Mouse (Mus musculus) lung, postnatal 0 days (tissue): ENCODE results near the gene Dpp8. TPM values are rescaled to one million over a fixed set of nuclear protein-coding genes. Genes with fewer than 3 reads are reported as not detected.

Experiments used
- ATAC-seq: fragments of 200-750 bp; cut with Nextera tagmentation; 2 replicates; pipeline ENCODE4 v1.8.0; 2017; ENCODE audit warnings: moderate library complexity
- DNase-seq: peaks from one replicate; pipeline ENCODE4 v3.0.0-alpha.2; 2016; ENCODE audit warnings: low spot score
- H3K27ac ChIP-seq: fragments of 300-500 bp; sonication (generic); 2 replicates; pipeline ENCODE4 v1.5.1; 2014; ENCODE audit warnings: antibody characterized with exemption, mild to moderate bottlenecking, low read length, mixed read lengths
- H3K27me3 ChIP-seq: fragments of 300-500 bp; sonication (generic); replicated peaks from 2 replicates; pipeline ENCODE4 v1.6.1; 2014; ENCODE audit warnings: low read length, mixed read lengths; ENCODE audit not compliant: insufficient read depth
- H3K36me3 ChIP-seq: fragments of 300-500 bp; sonication (generic); 2 replicates; pipeline ENCODE4 v1.6.1; 2014; ENCODE audit warnings: low read length, mixed read lengths; ENCODE audit not compliant: insufficient read depth
- H3K4me1 ChIP-seq: fragments of 300-500 bp; sonication (generic); 2 replicates; pipeline ENCODE4 v1.6.1; 2014; ENCODE audit warnings: antibody characterized with exemption, low read depth, low read length, mixed read lengths; ENCODE audit not compliant: insufficient read depth
- H3K4me2 ChIP-seq: fragments of 300-500 bp; sonication (generic); replicated peaks from 2 replicates; pipeline ENCODE4 v1.6.1; 2014; ENCODE audit warnings: low read depth, mild to moderate bottlenecking, low read length, moderate library complexity, mixed read lengths
- H3K4me3 ChIP-seq: fragments of 300-500 bp; sonication (generic); 2 replicates; pipeline ENCODE4 v1.5.1; 2014; ENCODE audit warnings: low read depth, low read length
- H3K9ac ChIP-seq: fragments of 300-500 bp; sonication (generic); replicated peaks from 2 replicates; pipeline ENCODE4 v1.6.1; 2014; ENCODE audit warnings: low read depth, mild to moderate bottlenecking
- H3K9me3 ChIP-seq: fragments of 300-500 bp; sonication (generic); 2 replicates; pipeline ENCODE4 v1.6.1; 2016; ENCODE audit warnings: low read length, mixed read lengths
- CTCF ChIP-seq: IDR thresholded peaks from 2 replicates; pipeline ENCODE4 v1.5.1; 2016; ENCODE audit warnings: antibody characterized with exemption, mild to moderate bottlenecking
- EP300 ChIP-seq: IDR thresholded peaks from 2 replicates; pipeline ENCODE4 v1.6.1; 2016; ENCODE audit warnings: antibody characterized with exemption, mild to moderate bottlenecking, control low read depth
- WGBS: fragments of 180-500 bp; shearing (Covaris S2); extraction: QIAGEN DNeasy Blood & Tissue Kit; methylation state at CpG from one replicate; pipeline ENCODE4 v1.1.7; 2014; 5-methylcytosine and 5-hydroxymethylcytosine counted together
- polyA plus RNA-seq: library from polyadenylated mRNA; unstranded; fragments of >200 nt; fragmentation: Nextera tagmentation; extraction: Ambion mirVana; gene quantifications from 2 replicates; pipeline ENCODE4 v1.2.1, GENCODE M21; 2015

Gene Dpp8
- polyA plus RNA-seq, 1 experiment from 2014 or later: 17.2 TPM

GRCm38 (mm10) chr9:65100991-65101685 is 68.9 kb downstream of the Dpp8 start, which contains the start of gene Igdcc4:
Gene Igdcc4 (plus strand): TSS chr9:65101486.
- Histone ChIP-seq H3K4me2 (peak within 1 kb of the TSS; percentile 99), H3K4me1 (peaks cover 5% of the 10 kb centered on the region), H3K27ac (no peak within 1 kb of the TSS), H3K9me3 (no peaks in the 10 kb centered on the region), H3K9ac (peak within 1 kb of the TSS; percentile 23; the same call in 1 of the 2 replicates), H3K36me3 (no peaks in the 10 kb centered on the region), H3K27me3 (no peaks in the 10 kb centered on the region), H3K4me3 (peak within 1 kb of the TSS; percentile 56)
- ATAC-seq (peak; percentile 62), DNase-seq (peak; percentile 21)
- 9% methylated on average over 7 of the region's 76 CpGs for WGBS
- TF ChIP-seq EP300 (no peak), CTCF (no peak)

DNA sequence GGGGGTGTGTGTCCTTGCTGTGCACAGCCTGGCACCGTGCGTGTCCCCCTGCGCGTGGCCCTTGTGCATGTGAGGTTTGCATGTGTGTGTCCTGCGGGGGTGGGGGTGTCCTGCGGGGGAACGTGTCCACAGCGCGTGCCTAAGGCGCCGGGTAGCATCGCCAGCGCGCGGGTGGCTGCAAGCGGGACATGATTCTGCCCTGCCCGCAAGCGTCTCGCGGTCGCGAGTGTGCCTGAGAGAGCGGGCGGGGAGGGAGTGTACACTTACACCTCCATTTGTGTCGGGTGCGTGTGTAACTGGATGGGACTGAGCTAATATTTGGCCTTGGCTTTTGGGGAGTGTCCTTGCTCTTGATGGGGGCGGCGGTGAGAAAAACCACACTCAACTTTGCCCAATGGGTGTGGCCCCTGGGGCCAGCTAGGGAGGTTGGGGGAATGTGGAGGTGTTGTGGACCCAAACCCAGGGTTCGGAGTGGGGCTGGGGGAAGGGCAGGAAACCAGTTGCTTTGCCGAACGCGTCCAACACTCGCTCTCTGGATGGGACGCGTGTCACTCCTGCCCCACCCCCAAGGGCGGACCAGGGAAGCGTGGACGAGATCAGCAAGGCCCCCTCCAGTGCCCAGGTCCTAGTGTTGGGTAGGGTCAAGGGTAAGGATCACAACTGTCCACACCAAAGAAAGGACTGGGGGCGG is 69.6 kb downstream of the Dpp8 start:
- no peaks in the 10 kb centered on the region for H3K36me3 ChIP-seq
- H3K9ac ChIP-seq: 0 out of 2 replicates have a peak overlapping the region, but pooled peaks have one; percentile 23
- H3K27me3 ChIP-seq: no peaks in the 10 kb centered on the region
- DNase-seq (peak; percentile 25), ATAC-seq (peak; percentile 52)
- H3K9me3 ChIP-seq: no peaks in the 10 kb centered on the region
- H3K4me3 ChIP-seq: peak overlapping the region; percentile 56
- peak overlapping the region; percentile 99 for H3K4me2 ChIP-seq
- WGBS: 0% methylated on average over 27 of the region's 39 CpGs
- H3K4me1 ChIP-seq: peaks cover 8% of the 10 kb centered on the region
- no peak overlapping the region for H3K27ac ChIP-seq
- TF ChIP-seq EP300 (no peak), CTCF (no peak)

- DNase-seq: peak; percentile 21
- no peaks in the 10 kb centered on the region for H3K9me3 ChIP-seq
- H3K4me3 ChIP-seq: peak overlapping the region; percentile 56
- H3K4me1 ChIP-seq: peaks cover 12% of the 10 kb centered on the region
- no peaks in the 10 kb centered on the region for H3K27me3 ChIP-seq
- no peak overlapping the region for H3K27ac ChIP-seq
- ATAC-seq: 0 out of 2 replicates have a peak, but pooled peaks have one; percentile 19
- 9% methylated on average over 36 of the region's 36 CpGs for WGBS
- TF ChIP-seq EP300 (no peak), CTCF (no peak)
- peak overlapping the region; percentile 99 for H3K4me2 ChIP-seq
- no peaks in the 10 kb centered on the region for H3K36me3 ChIP-seq
- 0 out of 2 replicates have a peak overlapping the region, but pooled peaks have one; percentile 23 for H3K9ac ChIP-seq
These were observed 70.4 kb downstream of the Dpp8 start for GRCm38 (mm10) chr9:65102377-65103172.

DNA sequence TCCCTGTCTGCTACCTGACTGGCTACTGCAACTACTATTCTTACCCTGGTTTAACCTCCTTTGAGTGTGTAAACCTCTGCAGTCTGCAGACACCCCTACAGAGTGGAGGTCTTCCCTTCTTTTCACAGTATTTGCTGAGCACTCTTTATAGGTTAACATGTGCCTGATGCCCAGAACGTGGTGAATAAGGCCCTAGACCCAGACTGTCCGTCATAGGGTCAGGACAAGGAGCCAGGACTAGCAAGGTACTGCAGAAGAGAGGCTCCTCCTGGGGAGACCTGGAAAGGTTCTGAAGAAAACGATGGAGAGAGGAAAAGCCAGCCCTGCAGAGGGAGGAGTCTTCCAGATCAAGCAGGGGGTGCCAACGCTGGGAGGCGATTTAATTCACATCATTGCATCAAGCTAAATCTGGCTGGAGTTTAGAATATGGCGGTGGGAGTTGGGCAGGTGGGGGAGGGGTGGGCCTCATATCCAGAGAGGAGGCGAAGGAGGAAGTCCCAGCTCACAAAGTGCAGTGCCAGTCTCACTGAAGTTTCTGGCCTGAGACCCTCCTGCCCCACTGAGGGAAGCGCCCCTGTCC is 71.0 kb downstream of the Dpp8 start:
- TF ChIP-seq EP300: no peak
- no peak for TF ChIP-seq CTCF
- WGBS: 47% methylated on average over 8 of the region's 8 CpGs
- H3K9ac ChIP-seq: no peak overlapping the region
- DNase-seq: no peak
- no peaks in the 10 kb centered on the region for H3K36me3 ChIP-seq
- H3K27ac ChIP-seq: no peak overlapping the region
- no peak for ATAC-seq
- peaks cover 16% of the 10 kb centered on the region for H3K4me1 ChIP-seq
- no peaks in the 10 kb centered on the region for H3K9me3 ChIP-seq
- no peaks in the 10 kb centered on the region for H3K27me3 ChIP-seq
- no peak overlapping the region for H3K4me3 ChIP-seq
- H3K4me2 ChIP-seq: peak overlapping the region; percentile 99

GRCm38 (mm10) chr9:65106821-65107220 is 74.6 kb downstream of the Dpp8 start:
- Histone ChIP-seq H3K27me3 (no peaks in the 10 kb centered on the region), H3K27ac (no peak overlapping the region), H3K36me3 (no peaks in the 10 kb centered on the region), H3K4me1 (peaks cover 21% of the 10 kb centered on the region), H3K4me3 (no peak overlapping the region), H3K9me3 (no peaks in the 10 kb centered on the region), H3K9ac (no peak overlapping the region), H3K4me2 (no peak overlapping the region)
- TF ChIP-seq EP300 (no peak), CTCF (no peak)
- no peak for DNase-seq
- 62% methylated on average over 4 of the region's 4 CpGs for WGBS
- ATAC-seq: no peak

DNA sequence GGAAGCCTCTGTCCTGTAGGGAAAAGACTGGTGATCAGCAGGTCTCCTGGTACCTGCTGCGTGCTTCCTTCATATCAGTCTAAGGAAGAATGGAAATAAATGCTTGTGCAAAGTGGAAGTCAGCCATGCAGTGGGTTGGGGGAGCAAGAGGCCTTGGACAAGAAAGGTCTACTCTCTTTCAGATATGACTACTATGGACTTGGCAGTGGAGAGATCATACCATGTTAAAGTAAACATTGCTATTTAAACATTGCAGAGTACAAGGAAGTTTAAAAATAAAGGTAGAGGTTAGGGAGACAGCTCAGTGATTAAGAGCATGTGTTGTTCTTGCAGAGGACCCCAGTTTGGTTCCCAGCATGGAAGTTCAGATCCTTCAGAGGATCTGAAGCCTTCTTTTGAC is 75.7 kb downstream of the Dpp8 start:
- TF ChIP-seq CTCF (no peak), EP300 (no peak)
- Histone ChIP-seq H3K4me3 (no peak overlapping the region), H3K9me3 (no peaks in the 10 kb centered on the region), H3K36me3 (no peaks in the 10 kb centered on the region), H3K27me3 (no peaks in the 10 kb centered on the region), H3K27ac (no peak overlapping the region), H3K4me1 (peaks cover 16% of the 10 kb centered on the region), H3K4me2 (no peak overlapping the region), H3K9ac (no peak overlapping the region)
- 32% methylated on average over 1 of the region's 1 CpGs for WGBS
- ATAC-seq: no peak
- DNase-seq: peak; percentile 15
